Mouse (Mus musculus): ENCODE results near the gene Parvg.

- no peak for TF ChIP-seq CTCF (IDR thresholded peaks at IDR 0.05; ENCODE audit: low read depth)
- TF ChIP-seq EP300 (IDR thresholded peaks at IDR 0.05; ENCODE audit: low read depth): no peak
Measured at GRCm38 (mm10) chr15:84305333-84305732, 18.5 kb upstream of the Parvg start.
